Comparison of ENCODE assay signal across 35 mouse cellular contexts in the genomic region with DNA sequence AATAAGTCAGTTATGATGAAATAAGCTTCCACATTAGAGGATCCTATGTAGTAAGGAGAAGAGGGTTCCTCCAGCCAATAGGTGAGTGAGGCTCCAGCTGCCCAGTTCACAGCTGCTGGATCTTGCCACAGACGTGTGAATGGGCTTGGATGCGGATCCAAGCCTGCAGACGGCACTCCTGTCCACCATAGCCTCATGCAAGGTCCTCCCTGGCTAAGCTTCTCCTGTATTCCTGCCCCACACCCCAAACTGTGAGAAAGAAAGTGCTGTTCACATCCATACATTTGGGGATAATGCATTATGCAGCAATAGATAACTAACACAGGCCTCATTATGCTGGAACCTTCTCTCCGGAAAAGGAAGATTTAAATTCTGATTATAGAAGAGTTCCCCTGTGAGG.
"Had no signal": no experiment of that assay in that cellular context is flagged by ENCODE, and none has a peak within 500 bp of the region (broad histone marks: within the 10 kb centered on the region; RNA-seq: fewer than 3 reads in every experiment).

No protein-coding gene starts in this region.

- H3K27ac ChIP-seq: heart, embryonic 10.5 days; heart, embryonic 13.5 days; heart, embryonic 15.5 days; hindbrain, embryonic 10.5 days; hindbrain, embryonic 12.5 days; hindbrain, embryonic 13.5 days; hindbrain, embryonic 14.5 days; hindbrain, embryonic 15.5 days; hindbrain, postnatal 0 days; intestine, embryonic 15.5 days; kidney, embryonic 15.5 days; kidney, postnatal 0 days; layer of hippocampus, adult 2 months had no signal

- H3K9me3 ChIP-seq: intestine, embryonic 15.5 days had no signal

- H3K4me1 ChIP-seq: heart, embryonic 10.5 days; heart, embryonic 12.5 days; heart, embryonic 13.5 days; heart, embryonic 15.5 days; hindbrain, embryonic 12.5 days; hindbrain, embryonic 13.5 days; hindbrain, embryonic 15.5 days; intestine, embryonic 15.5 days; kidney, embryonic 15.5 days had no signal

- H3K9ac ChIP-seq: heart, embryonic 12.5 days; heart, embryonic 13.5 days; heart, embryonic 15.5 days; hindbrain, embryonic 12.5 days; hindbrain, embryonic 13.5 days; hindbrain, embryonic 14.5 days; hindbrain, embryonic 15.5 days; intestine, embryonic 15.5 days; kidney, embryonic 15.5 days had no signal

- DNase-seq: heart, postnatal 10 days; heart, postnatal 14 days; heart, postnatal 36 days; heart, postnatal 4 days; kidney, adult 11 months; kidney, adult 18-20 months; kidney, adult 2 months; kidney, adult 8-10 months; kidney, adult 9 months; kidney, postnatal 10 days; kidney, postnatal 14 days; kidney, postnatal 25 days; kidney, postnatal 36 days; kidney, postnatal 4 days; layer of hippocampus, adult 9-11 months; layer of hippocampus, postnatal 36 days had no signal

- H3K4me2 ChIP-seq: heart, embryonic 11.5 days; heart, embryonic 12.5 days; heart, embryonic 13.5 days; heart, embryonic 15.5 days; hindbrain, embryonic 12.5 days; hindbrain, embryonic 13.5 days; hindbrain, embryonic 14.5 days; hindbrain, embryonic 15.5 days; intestine, embryonic 15.5 days; kidney, embryonic 15.5 days had no signal

- H3K4me3 ChIP-seq: heart, embryonic 10.5 days; heart, embryonic 12.5 days; heart, embryonic 13.5 days; heart, embryonic 15.5 days; hindbrain, embryonic 10.5 days; hindbrain, embryonic 12.5 days; hindbrain, embryonic 13.5 days; hindbrain, embryonic 15.5 days; intestine, embryonic 15.5 days; kidney, embryonic 15.5 days; layer of hippocampus, adult 2 months had no signal

- H3K27me3 ChIP-seq: heart, embryonic 12.5 days; heart, embryonic 13.5 days; heart, embryonic 15.5 days; hindbrain, embryonic 12.5 days; hindbrain, embryonic 13.5 days; hindbrain, embryonic 15.5 days; intestine, embryonic 15.5 days; kidney, embryonic 15.5 days had no signal

- H3K36me3 ChIP-seq: heart, embryonic 10.5 days; heart, embryonic 12.5 days; heart, embryonic 13.5 days; heart, embryonic 15.5 days; hindbrain, embryonic 10.5 days; hindbrain, embryonic 12.5 days; hindbrain, embryonic 13.5 days; hindbrain, embryonic 15.5 days; intestine, embryonic 15.5 days; kidney, embryonic 15.5 days had no signal

- ATAC-seq: hindbrain, embryonic 16.5 days; hindbrain, postnatal 0 days; inflammation-experienced regulatory T-cells, adult 6 months; intestine, embryonic 15.5 days; intestine, embryonic 16.5 days; intestine, postnatal 0 days had no signal
